Mouse (Mus musculus) kidney, postnatal 0 days (tissue): ENCODE results near the gene Dnmt1. TPM values are rescaled to one million over a fixed set of nuclear protein-coding genes. Genes with fewer than 3 reads are reported as not detected.

Experiments used
- ATAC-seq: fragments of 200-750 bp; cut with Nextera tagmentation; replicated peaks from 2 replicates; pipeline ENCODE4 v1.8.0; 2017; ENCODE audit warnings: low read depth, moderate number of reproducible peaks, moderate TSS enrichment, moderate library complexity; ENCODE audit not compliant: low FRiP score
- DNase-seq: peaks from one replicate; pipeline ENCODE4 v3.0.0-alpha.2; 2016; ENCODE audit warnings: low spot score
- H3K27ac ChIP-seq: fragments of 300-500 bp; sonication (generic); 2 replicates; pipeline ENCODE4 v1.5.1; 2014; ENCODE audit warnings: mild to moderate bottlenecking
- H3K27me3 ChIP-seq: fragments of 300-500 bp; sonication (generic); 2 replicates; pipeline ENCODE4 v1.6.1; 2014; ENCODE audit warnings: low read length, mixed read lengths; ENCODE audit not compliant: insufficient read depth
- H3K36me3 ChIP-seq: fragments of 300-500 bp; sonication (generic); 2 replicates; pipeline ENCODE4 v1.6.1; 2014; ENCODE audit warnings: low read length, mixed read lengths; ENCODE audit not compliant: insufficient read depth
- H3K4me1 ChIP-seq: fragments of 300-500 bp; sonication (generic); replicated peaks from 2 replicates; pipeline ENCODE4 v1.6.1; 2014; ENCODE audit warnings: antibody characterized with exemption, low read length, mixed read lengths; ENCODE audit not compliant: insufficient read depth
- H3K4me2 ChIP-seq: fragments of 300-500 bp; sonication (generic); 2 replicates; pipeline ENCODE4 v1.6.1; 2014; ENCODE audit warnings: mild to moderate bottlenecking, low read length, moderate library complexity, mixed read lengths
- H3K4me3 ChIP-seq: fragments of 300-500 bp; sonication (generic); replicated peaks from 2 replicates; pipeline ENCODE4 v1.5.1; 2014; ENCODE audit warnings: low read depth, low read length
- H3K9ac ChIP-seq: fragments of 300-500 bp; sonication (generic); 2 replicates; pipeline ENCODE4 v1.6.1; 2014; ENCODE audit warnings: low read depth, low read length
- H3K9me3 ChIP-seq: fragments of 300-500 bp; sonication (generic); replicated peaks from 2 replicates; pipeline ENCODE4 v1.6.1; 2016; ENCODE audit warnings: low read length, inconsistent platforms, mixed read lengths
- CTCF ChIP-seq: IDR thresholded peaks from 2 replicates; pipeline ENCODE4 v1.5.1; 2016; ENCODE audit warnings: antibody characterized with exemption, low read depth, mild to moderate bottlenecking, moderate library complexity
- WGBS: fragments of 180-500 bp; shearing (Covaris S2); extraction: QIAGEN DNeasy Blood & Tissue Kit; methylation state at CpG from one replicate; pipeline ENCODE4 v1.1.7; 2014; 5-methylcytosine and 5-hydroxymethylcytosine counted together
- polyA plus RNA-seq: library from polyadenylated mRNA; unstranded; fragments of >200 nt; fragmentation: Nextera tagmentation; extraction: Ambion mirVana; gene quantifications from 2 replicates; pipeline ENCODE4 v1.2.1, GENCODE M21; 2015

Gene Dnmt1
- polyA plus RNA-seq, 1 experiment from 2014 or later = 34.1 TPM

DNA sequence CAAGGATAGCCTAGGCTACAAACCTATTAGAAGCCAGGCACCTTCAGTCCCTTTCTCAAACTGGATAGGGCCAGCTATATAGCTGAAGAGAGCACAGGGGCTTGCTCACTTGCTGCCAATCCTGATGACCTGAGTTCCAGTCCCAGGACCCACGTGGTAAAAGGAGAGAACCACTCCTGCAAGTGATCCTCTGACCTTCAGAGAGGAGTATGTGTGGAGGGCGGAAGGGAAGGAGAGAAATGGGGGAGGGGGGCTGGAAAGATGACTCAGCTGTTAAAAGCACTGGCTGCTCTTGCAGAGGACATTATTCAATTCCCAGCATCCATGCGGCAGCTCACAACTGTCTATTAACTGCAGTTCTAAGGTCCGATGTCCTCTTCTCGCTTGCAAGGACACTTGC lies 19.5 kb upstream of the Dnmt1 start:
- H3K9ac ChIP-seq = no peak overlapping the region
- peaks cover 16% of the 10 kb centered on the region for H3K4me1 ChIP-seq
- no peak overlapping the region for H3K4me3 ChIP-seq
- H3K9me3 ChIP-seq = no peaks in the 10 kb centered on the region
- ATAC-seq (no peak), DNase-seq (no peak)
- no peak for TF ChIP-seq CTCF
- H3K36me3 ChIP-seq = no peaks in the 10 kb centered on the region
- no peak overlapping the region for H3K27ac ChIP-seq
- no peaks in the 10 kb centered on the region for H3K27me3 ChIP-seq
- 45% methylated on average over 5 of the region's 5 CpGs for WGBS
- H3K4me2 ChIP-seq = no peak overlapping the region

DNA sequence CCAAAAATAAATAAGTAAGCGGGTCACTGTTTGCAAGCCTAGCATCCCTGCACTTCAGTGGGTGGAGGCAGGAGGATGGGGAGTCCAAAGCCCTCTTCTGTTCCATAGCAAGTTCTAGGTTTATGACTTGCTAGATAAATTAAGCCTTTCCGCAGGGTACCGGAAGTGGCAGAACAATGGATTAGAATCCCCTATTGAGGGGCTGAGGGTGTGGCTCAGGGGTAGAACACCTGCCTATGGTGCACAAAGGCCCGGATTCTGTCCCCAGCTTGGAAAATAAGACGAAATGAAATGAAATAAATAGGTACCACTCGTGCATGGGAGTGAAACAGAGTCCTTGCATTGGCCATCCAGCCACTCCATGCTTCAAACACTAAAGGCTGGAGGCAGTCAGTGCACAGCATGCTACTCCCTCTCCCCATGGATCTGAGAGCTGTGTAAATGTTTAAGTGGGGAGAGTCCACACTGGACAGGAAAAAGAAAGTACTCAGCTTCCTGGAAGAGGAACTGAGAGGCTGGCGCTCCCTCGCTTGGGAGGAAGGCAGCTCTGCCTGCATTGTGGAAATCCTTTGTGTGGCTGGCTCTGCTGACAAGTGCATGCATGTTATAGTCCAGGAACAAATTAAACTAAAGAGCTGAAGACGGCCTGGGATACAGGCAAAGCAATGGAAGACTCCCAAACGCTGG lies 18.9 kb upstream of the Dnmt1 start:
- no peaks in the 10 kb centered on the region for H3K27me3 ChIP-seq
- H3K9me3 ChIP-seq = no peaks in the 10 kb centered on the region
- H3K4me2 ChIP-seq = no peak overlapping the region
- H3K36me3 ChIP-seq = no peaks in the 10 kb centered on the region
- no peak for TF ChIP-seq CTCF
- no peak overlapping the region for H3K27ac ChIP-seq
- H3K4me3 ChIP-seq = no peak overlapping the region
- 59% methylated on average over 10 of the region's 10 CpGs for WGBS
- H3K9ac ChIP-seq = no peak overlapping the region
- no peak for ATAC-seq
- H3K4me1 ChIP-seq = peaks cover 16% of the 10 kb centered on the region
- no peak for DNase-seq

DNA sequence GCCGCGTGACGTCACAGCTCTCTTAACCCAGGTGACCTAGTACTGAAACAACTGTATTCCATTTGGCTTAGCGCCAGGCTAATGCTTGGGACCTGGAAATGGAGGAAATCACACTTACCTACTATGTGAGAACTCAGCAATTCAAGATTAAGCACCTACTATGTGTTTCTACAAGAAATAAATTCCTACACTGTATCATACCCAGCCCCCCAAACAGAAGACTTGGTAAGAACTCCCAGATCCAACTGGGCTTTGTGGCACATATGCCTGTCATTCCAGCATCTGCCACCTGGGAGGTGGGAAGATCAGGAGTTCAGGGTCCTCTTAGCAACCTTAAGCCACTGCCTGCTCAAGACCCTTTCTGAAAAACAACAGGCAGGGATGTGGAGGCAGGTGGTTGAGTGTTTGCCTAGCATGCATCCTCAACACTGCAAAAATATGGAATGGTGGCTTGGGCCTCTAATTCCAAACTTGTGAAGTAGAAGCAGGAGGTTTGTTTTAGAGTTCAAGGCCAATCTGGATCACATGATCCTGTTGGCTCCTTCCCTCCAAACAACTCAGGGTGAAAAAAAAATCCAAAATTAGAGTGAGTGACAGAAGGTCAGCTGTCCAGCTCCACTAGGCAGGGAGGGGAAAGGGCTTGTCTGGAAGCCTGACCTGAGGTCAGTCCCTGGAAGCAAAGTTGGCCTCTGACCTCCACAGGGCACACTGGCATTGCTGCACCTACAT lies 17.4 kb upstream of the Dnmt1 start:
- ATAC-seq = peak; percentile 10
- TF ChIP-seq CTCF = peak; percentile 11; the same call in 1 of the 2 replicates
- DNase-seq = peak; percentile 31

DNA sequence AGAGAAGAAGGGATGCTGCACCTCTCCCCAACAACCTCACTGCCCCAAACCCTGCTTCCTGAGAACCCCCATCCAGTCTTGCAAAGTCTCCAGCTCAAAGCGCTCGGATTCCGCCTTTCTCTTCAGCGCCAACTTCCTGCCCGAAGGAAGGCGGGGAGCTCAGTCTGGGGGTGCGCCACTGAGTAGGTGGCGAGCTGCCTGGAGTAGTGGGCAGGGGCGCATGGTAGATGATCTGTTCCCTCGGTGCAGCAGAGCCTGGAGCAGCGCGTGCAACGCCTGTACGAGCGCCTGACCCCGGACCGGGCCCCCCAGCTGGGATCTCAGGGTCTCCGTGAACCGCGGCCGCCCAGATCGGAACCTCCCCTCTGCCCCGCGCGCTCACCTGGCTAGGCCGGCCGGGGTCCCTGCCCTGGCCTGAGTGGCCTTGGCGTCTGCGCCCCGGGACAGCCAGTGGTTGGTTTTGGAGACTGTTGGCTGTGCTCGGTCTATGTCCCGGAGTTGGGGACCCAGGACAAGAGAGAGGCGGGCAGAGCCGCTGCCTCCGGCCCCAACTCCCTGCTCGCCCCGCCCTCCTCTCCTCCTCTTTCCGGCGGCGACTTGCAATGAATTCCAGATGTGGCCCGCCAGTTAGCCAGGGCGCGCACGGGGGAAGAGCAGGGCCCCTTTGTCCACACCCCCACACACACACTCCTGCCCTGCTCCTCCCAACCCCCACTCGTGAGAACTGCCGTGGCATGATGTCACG lies 16.7 kb upstream of the Dnmt1 start, which contains the start of gene S1pr2:
Gene S1pr2, minus strand, starts transcription at position 566 of the 745 bp plus-strand sequence.
- peak; percentile 68 for ATAC-seq
- DNase-seq = peak; percentile 96
- peak within 1 kb of the TSS; percentile 86 for H3K27ac ChIP-seq
- no peaks in the 10 kb centered on the region for H3K36me3 ChIP-seq
- peak within 1 kb of the TSS; percentile 65 for H3K4me3 ChIP-seq
- peak within 1 kb of the TSS; percentile 85 for H3K4me2 ChIP-seq
- H3K9ac ChIP-seq = peak within 1 kb of the TSS; percentile 74
- 0% methylated on average over 40 of the region's 47 CpGs for WGBS
- no peaks in the 10 kb centered on the region for H3K27me3 ChIP-seq
- TF ChIP-seq CTCF = no peak; the same call in 1 of the 2 replicates
- H3K9me3 ChIP-seq = no peaks in the 10 kb centered on the region
- peaks cover 29% of the 10 kb centered on the region for H3K4me1 ChIP-seq

More for the DNA sequence above, 17.4 kb upstream of the Dnmt1 start:
- Histone ChIP-seq H3K4me3 (peak overlapping the region; percentile 65), H3K27ac (peak overlapping the region; percentile 86), H3K9ac (no peak overlapping the region), H3K9me3 (no peaks in the 10 kb centered on the region), H3K36me3 (no peaks in the 10 kb centered on the region), H3K27me3 (no peaks in the 10 kb centered on the region), H3K4me1 (peaks cover 22% of the 10 kb centered on the region), H3K4me2 (peak overlapping the region; percentile 85)
- 2% methylated on average over 4 of the region's 4 CpGs for WGBS

DNA sequence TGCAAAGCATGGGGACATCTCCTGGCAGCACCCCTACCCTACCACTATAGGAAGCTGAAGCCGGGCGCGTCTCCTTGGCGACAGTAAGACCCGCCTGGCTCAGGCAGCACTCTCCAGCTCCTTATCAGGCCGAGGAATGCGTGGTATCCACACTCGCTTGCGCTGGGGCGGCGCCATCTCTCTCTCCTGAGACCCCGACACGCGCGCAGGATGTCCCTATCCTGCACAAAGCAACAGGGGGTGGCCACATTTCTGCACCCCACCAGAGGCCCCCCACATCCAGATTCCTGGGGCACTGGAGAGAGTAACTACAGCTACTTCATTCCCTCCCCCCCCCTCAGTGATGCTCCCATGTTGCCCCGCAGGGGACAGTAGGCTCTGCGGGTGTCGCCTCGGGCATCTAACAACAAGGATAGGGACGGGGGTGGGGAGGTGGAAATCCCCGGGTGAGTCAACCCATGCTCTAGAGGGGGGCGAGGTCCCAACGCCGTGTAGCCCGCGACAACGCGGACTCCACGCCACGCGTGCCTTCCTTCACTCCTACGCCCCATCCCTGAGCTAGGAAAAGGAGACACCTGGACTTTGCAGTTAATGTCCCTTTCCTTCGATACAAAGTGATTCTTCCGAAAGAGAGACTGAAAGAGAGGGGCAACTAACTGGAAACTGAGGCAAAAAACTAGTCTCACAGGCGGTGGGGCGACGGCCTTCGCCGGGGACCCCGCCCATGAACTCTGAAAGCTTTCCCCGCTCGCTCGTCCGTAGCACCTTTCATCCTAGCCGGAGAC lies 15.9 kb upstream of the Dnmt1 start:
- under 1% methylated on average over 45 of the region's 45 CpGs for WGBS

More for the DNA sequence above, 15.9 kb upstream of the Dnmt1 start:
- TF ChIP-seq CTCF = no peak
- no peaks in the 10 kb centered on the region for H3K27me3 ChIP-seq
- peak overlapping the region; percentile 85 for H3K4me2 ChIP-seq
- H3K36me3 ChIP-seq = no peaks in the 10 kb centered on the region
- H3K4me1 ChIP-seq = peaks cover 32% of the 10 kb centered on the region
- no peak for ATAC-seq
- H3K9me3 ChIP-seq = no peaks in the 10 kb centered on the region
- H3K27ac ChIP-seq = peak overlapping the region; percentile 86
- H3K9ac ChIP-seq = peak overlapping the region; percentile 74
- H3K4me3 ChIP-seq = peak overlapping the region; percentile 65
- peak; percentile 84 for DNase-seq
